In genomic region chr1:191956261-191956660, GRCm38 (mm10) we compare ENCODE assay signal across 9 mouse cellular contexts. TPM values are rescaled to one million over a fixed set of nuclear protein-coding genes. Genes with fewer than 3 reads are reported as not detected.
A peak's percentile ranks its signal among the peaks of the same experiment; 100 is the strongest.
DNase-seq lines count a peak whose midpoint lies in the region; ATAC-seq and TF ChIP-seq lines count a peak whose summit lies in the region.
"Had no signal": no experiment of that assay in that cellular context is flagged by ENCODE, and none has a peak within 500 bp of the region (broad histone marks: within the 10 kb centered on the region; RNA-seq: fewer than 3 reads in every experiment).

No protein-coding gene starts in this region.

- H3K4me3 ChIP-seq in forebrain, postnatal 0 days (ENCODE audit: low read depth, low read length): no peak overlapping the region
- no peak overlapping the region for H3K4me3 ChIP-seq in forebrain, embryonic 10.5 days
- H3K4me3 ChIP-seq in kidney, embryonic 14.5 days (ENCODE audit: low read length): no peak overlapping the region

- H3K27ac ChIP-seq in forebrain, postnatal 0 days (ENCODE audit: low read depth, low read length): peak overlapping the region; percentile 10; the same call in 1 of the 2 replicates
- no peak overlapping the region for H3K27ac ChIP-seq in forebrain, embryonic 10.5 days
- H3K27ac ChIP-seq in kidney, embryonic 14.5 days (ENCODE audit: low read depth, low read length): peak overlapping the region; percentile 71; the same call in 1 of the 2 replicates

- WGBS in forebrain, postnatal 0 days: 78% methylated on average over 3 of the region's 3 CpGs
- WGBS in forebrain, embryonic 10.5 days: 81% methylated on average over 3 of the region's 3 CpGs
- 70% methylated on average over 3 of the region's 3 CpGs for WGBS in kidney, embryonic 14.5 days

- H3K27me3 ChIP-seq in forebrain, postnatal 0 days (ENCODE audit: insufficient read depth, low read length): no peaks in the 10 kb centered on the region
- H3K27me3 ChIP-seq in forebrain, embryonic 10.5 days (ENCODE audit: poor library complexity, severe bottlenecking): no peaks in the 10 kb centered on the region
- no peaks in the 10 kb centered on the region for H3K27me3 ChIP-seq in kidney, embryonic 14.5 days (ENCODE audit: control insufficient read depth, insufficient read depth, low read length)

- DNase-seq in forebrain, postnatal 0 days: no peak
- no peak for DNase-seq in forebrain, embryonic 10.5 days (ENCODE audit: extremely low spot score, low spot score)
- peak; percentile 73 for DNase-seq in lung, postnatal 36 days
- DNase-seq in ovary, adult 18-20 months (ENCODE audit: low spot score): no peak
- DNase-seq in layer of hippocampus, adult 9-10 months (ENCODE audit: low spot score): no peak
- DNase-seq in layer of hippocampus, postnatal 36 days: no peak

- no peak overlapping the region for H3K9ac ChIP-seq in forebrain, postnatal 0 days
- H3K9ac ChIP-seq in kidney, embryonic 14.5 days (ENCODE audit: low read depth, low read length): no peak overlapping the region; the same call in 1 of the 2 replicates

- H3K4me2 ChIP-seq in forebrain, postnatal 0 days (ENCODE audit: low read depth): no peak overlapping the region
- H3K4me2 ChIP-seq in kidney, embryonic 14.5 days (replicated peaks; ENCODE audit: low read depth, low read length): peak overlapping the region; percentile 19; the same call in 1 of the 2 replicates

- no peak for ATAC-seq in forebrain, postnatal 0 days
- ATAC-seq in granulocyte monocyte progenitor cell, adult 5-6 weeks (replicated peaks; ENCODE audit: poor library complexity, severe bottlenecking): peak; percentile 20; the same call in 1 of the 2 replicates
- ATAC-seq in kidney, embryonic 14.5 days (ENCODE audit: low FRiP score, low TSS enrichment): no peak

- no peak for TF ChIP-seq CTCF in forebrain, postnatal 0 days (IDR thresholded peaks at IDR 0.05; ENCODE audit: low read depth)

- H3K4me1 ChIP-seq in forebrain, postnatal 0 days (ENCODE audit: insufficient read depth): no peaks in the 10 kb centered on the region
- 0 out of 2 replicates have a peak, but pooled peaks cover 5% of the 10 kb centered on the region for H3K4me1 ChIP-seq in forebrain, embryonic 10.5 days
- no peaks in the 10 kb centered on the region for H3K4me1 ChIP-seq in kidney, embryonic 14.5 days (ENCODE audit: control insufficient read depth, insufficient read depth, low read length)

- H3K9me3 ChIP-seq in forebrain, postnatal 0 days (ENCODE audit: low read length): no peaks in the 10 kb centered on the region
- no peaks in the 10 kb centered on the region for H3K9me3 ChIP-seq in forebrain, embryonic 10.5 days
- H3K9me3 ChIP-seq in kidney, embryonic 14.5 days (ENCODE audit: control insufficient read depth, low read length): no peaks in the 10 kb centered on the region

- H3K36me3 ChIP-seq in forebrain, postnatal 0 days (ENCODE audit: insufficient read depth): no peaks in the 10 kb centered on the region
- H3K36me3 ChIP-seq in forebrain, embryonic 10.5 days (replicated peaks): no peaks in the 10 kb centered on the region
- no peaks in the 10 kb centered on the region for H3K36me3 ChIP-seq in kidney, embryonic 14.5 days (ENCODE audit: control insufficient read depth, insufficient read depth, low read length)

RNA-seq across cellular contexts. Expression of gene Rd3, which starts 20.9 kb away (rescaled TPM):
- 0.92 and 1.9 TPM in 2 replicates for total RNA-seq in forebrain, postnatal 0 days (2014; rRNA removed)
- polyA plus RNA-seq in forebrain, postnatal 0 days (2015; fragmentation: Nextera tagmentation; extraction: Ambion mirVana): 3.3 and 3.4 TPM in 2 replicates
- 0.15 and 0.38 TPM in 2 replicates for polyA plus RNA-seq in forebrain, embryonic 10.5 days (2016; fragmentation: Nextera tagmentation; extraction: Ambion mirVana)
- total RNA-seq in granulocyte monocyte progenitor cell, adult 5-6 weeks (2014; fragmentation: Nextera tagmentation): not detected in 2 replicates
- not detected in 2 replicates for total RNA-seq in granulocyte monocyte progenitor cell, adult 5-6 weeks (2017)
- 0.20 and 0.27 TPM in 2 replicates for polyA plus RNA-seq in kidney, embryonic 14.5 days (2014; fragmentation: Nextera tagmentation; extraction: Ambion mirVana)
- under 1 TPM; 0.22 to 0.51 TPM for total RNA-seq in layer of hippocampus, postnatal 36 days (2021)
- polyA plus RNA-seq: C2C12 had no signal

RNA-seq across cellular contexts. Expression of gene Slc30a1, which starts 49.7 kb away (rescaled TPM):
- total RNA-seq in forebrain, postnatal 0 days (2014; rRNA removed): 22.4 and 32.4 TPM in 2 replicates
- 4.1 and 4.9 TPM in 2 replicates for polyA plus RNA-seq in forebrain, postnatal 0 days (2015; fragmentation: Nextera tagmentation; extraction: Ambion mirVana)
- 1.2 and 1.5 TPM in 2 replicates for polyA plus RNA-seq in forebrain, embryonic 10.5 days (2016; fragmentation: Nextera tagmentation; extraction: Ambion mirVana)
- total RNA-seq in granulocyte monocyte progenitor cell, adult 5-6 weeks (2014; fragmentation: Nextera tagmentation): 4.5 and 4.6 TPM in 2 replicates
- total RNA-seq in granulocyte monocyte progenitor cell, adult 5-6 weeks (2017): 4.7 and 8.7 TPM in 2 replicates
- polyA plus RNA-seq in kidney, embryonic 14.5 days (2014; fragmentation: Nextera tagmentation; extraction: Ambion mirVana): 2.0 and 2.4 TPM in 2 replicates
- total RNA-seq in layer of hippocampus, postnatal 36 days (2021): 10 to 100 TPM; 32.2 to 33.7 TPM
